Mouse (Mus musculus) intestine, embryonic 16.5 days (tissue): ENCODE data around the gene Vangl1. TPM values are rescaled to one million over a fixed set of nuclear protein-coding genes. Genes with fewer than 3 reads are reported as not detected.

Source experiments
- ATAC-seq: fragments of 200-750 bp; cut with Nextera tagmentation; 2 replicates; pipeline ENCODE4 v1.8.0; 2017; ENCODE audit warnings: moderate TSS enrichment, moderate library complexity
- H3K27ac ChIP-seq: fragments of 300-500 bp; sonication (generic); 2 replicates; pipeline ENCODE4 v1.5.1; 2014; ENCODE audit warnings: mild to moderate bottlenecking, low read length
- H3K27me3 ChIP-seq: fragments of 300-500 bp; sonication (generic); replicated peaks from 2 replicates; pipeline ENCODE4 v1.6.1; 2014; ENCODE audit warnings: low read length, control low read depth, mixed read lengths; ENCODE audit not compliant: control insufficient read depth, insufficient read depth
- H3K36me3 ChIP-seq: fragments of 300-500 bp; sonication (generic); 2 replicates; pipeline ENCODE4 v1.6.1; 2014; ENCODE audit warnings: low read length, control low read depth; ENCODE audit not compliant: control insufficient read depth, insufficient read depth
- H3K4me1 ChIP-seq: fragments of 300-500 bp; sonication (generic); 2 replicates; pipeline ENCODE4 v1.6.1; 2014; ENCODE audit warnings: low read length, control low read depth, mixed read lengths; ENCODE audit not compliant: control insufficient read depth, insufficient read depth
- H3K4me2 ChIP-seq: fragments of 300-500 bp; sonication (generic); 2 replicates; pipeline ENCODE4 v1.6.1; 2014; ENCODE audit warnings: low read depth, low read length, control low read depth
- H3K4me3 ChIP-seq: fragments of 300-500 bp; sonication (generic); 2 replicates; pipeline ENCODE4 v1.5.1; 2014; ENCODE audit warnings: mild to moderate bottlenecking, low read length
- H3K9ac ChIP-seq: fragments of 300-500 bp; sonication (generic); 2 replicates; pipeline ENCODE4 v1.6.1; 2014; ENCODE audit warnings: low read depth, low read length
- H3K9me3 ChIP-seq: fragments of 300-500 bp; sonication (generic); 2 replicates; pipeline ENCODE4 v1.6.1; 2016; ENCODE audit warnings: low read length, control low read depth; ENCODE audit not compliant: control insufficient read depth
- WGBS: fragments of 180-500 bp; shearing (Covaris S2); extraction: QIAGEN DNeasy Blood & Tissue Kit; methylation state at CpG from one replicate; pipeline ENCODE4 v1.1.7; 2014; 5-methylcytosine and 5-hydroxymethylcytosine counted together
- polyA plus RNA-seq: library from polyadenylated mRNA; unstranded; fragments of >200 nt; fragmentation: Nextera tagmentation; extraction: Ambion mirVana; gene quantifications from 2 replicates; pipeline ENCODE4 v1.2.1, GENCODE M21; 2015

Gene Vangl1
- polyA plus RNA-seq, 1 experiment from 2014 or later, result 18.7 TPM

GRCm38 (mm10) chr3:102193488-102194290, 10.8 kb downstream of the Vangl1 start:
- Histone ChIP-seq H3K27me3 (no peaks in the 10 kb centered on the region), H3K4me1 (peaks cover 63% of the 10 kb centered on the region), H3K9me3 (no peaks in the 10 kb centered on the region), H3K4me2 (peak overlapping the region; percentile 28), H3K4me3 (no peak overlapping the region), H3K36me3 (no peaks in the 10 kb centered on the region), H3K9ac (no peak overlapping the region), H3K27ac (peak overlapping the region; percentile 67)
- peak; percentile 34; the same call in 1 of the 2 replicates for ATAC-seq
- 11% methylated on average over 20 of the region's 20 CpGs for WGBS

- no peak for ATAC-seq
- 58% methylated on average over 2 of the region's 2 CpGs for WGBS
- Histone ChIP-seq H3K4me3 (no peak overlapping the region), H3K9ac (no peak overlapping the region), H3K9me3 (no peaks in the 10 kb centered on the region), H3K36me3 (no peaks in the 10 kb centered on the region), H3K27me3 (no peaks in the 10 kb centered on the region), H3K4me2 (no peak overlapping the region), H3K27ac (no peak overlapping the region), H3K4me1 (peaks cover 53% of the 10 kb centered on the region)
Measured at GRCm38 (mm10) chr3:102192621-102193020, 11.9 kb downstream of the Vangl1 start.

DNA sequence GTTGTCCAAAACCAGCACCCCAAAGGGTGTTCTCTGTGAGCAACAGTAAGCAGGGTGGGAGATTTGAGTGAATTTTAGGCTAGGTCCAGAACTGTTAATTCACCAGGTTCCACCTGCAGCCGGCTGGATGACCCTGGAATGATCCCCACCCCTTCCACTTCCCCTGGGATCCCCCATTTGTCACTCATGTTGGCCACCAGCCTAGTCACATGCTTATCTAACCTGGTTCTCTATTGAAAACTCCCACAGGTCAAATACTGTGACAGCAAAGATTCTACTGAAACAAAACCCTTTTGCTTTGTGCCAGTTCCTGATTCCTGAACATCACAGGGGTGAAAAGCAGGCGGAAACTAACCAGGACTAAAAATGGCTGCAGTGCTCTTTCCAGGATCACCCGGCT, 12.9 kb downstream of the Vangl1 start:
- Histone ChIP-seq H3K9me3 (no peaks in the 10 kb centered on the region), H3K9ac (no peak overlapping the region), H3K4me1 (peaks cover 49% of the 10 kb centered on the region), H3K27ac (no peak overlapping the region), H3K27me3 (no peaks in the 10 kb centered on the region), H3K4me2 (no peak overlapping the region), H3K4me3 (no peak overlapping the region), H3K36me3 (no peaks in the 10 kb centered on the region)
- WGBS, result 84% methylated on average over 3 of the region's 3 CpGs
- no peak for ATAC-seq

DNA sequence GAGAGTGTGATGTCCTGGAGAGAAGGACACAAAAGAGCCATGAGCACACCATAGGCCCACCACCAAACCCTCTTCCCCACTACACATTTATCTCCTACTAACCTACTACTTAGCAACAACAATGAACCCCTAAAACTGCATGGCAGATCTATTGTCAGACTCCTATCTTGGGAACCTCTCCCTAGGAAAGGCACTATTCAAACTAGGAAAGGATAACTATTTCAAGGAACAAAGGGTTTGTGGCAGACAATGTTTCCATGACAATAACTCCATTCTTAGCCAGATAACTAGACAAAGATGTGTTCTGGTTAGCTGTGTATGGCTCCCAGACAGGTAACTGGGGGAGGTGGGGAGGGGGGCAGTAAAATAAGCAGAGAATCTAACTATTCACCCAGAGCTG, 13.9 kb downstream of the Vangl1 start:
- H3K4me2 ChIP-seq, result no peak overlapping the region
- no peak overlapping the region for H3K9ac ChIP-seq
- no peak for ATAC-seq
- no peaks in the 10 kb centered on the region for H3K27me3 ChIP-seq
- H3K36me3 ChIP-seq, result peaks cover 4% of the 10 kb centered on the region; the same call in 1 of the 2 replicates
- H3K27ac ChIP-seq, result no peak overlapping the region
- peaks cover 40% of the 10 kb centered on the region for H3K4me1 ChIP-seq
- H3K4me3 ChIP-seq, result no peak overlapping the region
- no peaks in the 10 kb centered on the region for H3K9me3 ChIP-seq

GRCm38 (mm10) chr3:102190015-102190414, 14.5 kb downstream of the Vangl1 start:
- Histone ChIP-seq H3K9ac (0 out of 2 replicates have a peak overlapping the region, but pooled peaks have one; percentile 3), H3K4me2 (no peak overlapping the region), H3K27me3 (no peaks in the 10 kb centered on the region), H3K36me3 (peaks cover 4% of the 10 kb centered on the region; the same call in 1 of the 2 replicates), H3K4me3 (no peak overlapping the region), H3K9me3 (no peaks in the 10 kb centered on the region), H3K4me1 (peaks cover 34% of the 10 kb centered on the region), H3K27ac (no peak overlapping the region)
- no peak for ATAC-seq
- 38% methylated on average over 4 of the region's 4 CpGs for WGBS

GRCm38 (mm10) chr3:102188972-102189371, 15.5 kb downstream of the Vangl1 start:
- 52% methylated on average over 6 of the region's 6 CpGs for WGBS
- Histone ChIP-seq H3K4me2 (no peak overlapping the region), H3K9ac (no peak overlapping the region), H3K4me3 (no peak overlapping the region), H3K9me3 (no peaks in the 10 kb centered on the region), H3K27me3 (no peaks in the 10 kb centered on the region), H3K27ac (no peak overlapping the region), H3K36me3 (peaks cover 4% of the 10 kb centered on the region; the same call in 1 of the 2 replicates), H3K4me1 (peaks cover 23% of the 10 kb centered on the region)
- no peak for ATAC-seq

DNA sequence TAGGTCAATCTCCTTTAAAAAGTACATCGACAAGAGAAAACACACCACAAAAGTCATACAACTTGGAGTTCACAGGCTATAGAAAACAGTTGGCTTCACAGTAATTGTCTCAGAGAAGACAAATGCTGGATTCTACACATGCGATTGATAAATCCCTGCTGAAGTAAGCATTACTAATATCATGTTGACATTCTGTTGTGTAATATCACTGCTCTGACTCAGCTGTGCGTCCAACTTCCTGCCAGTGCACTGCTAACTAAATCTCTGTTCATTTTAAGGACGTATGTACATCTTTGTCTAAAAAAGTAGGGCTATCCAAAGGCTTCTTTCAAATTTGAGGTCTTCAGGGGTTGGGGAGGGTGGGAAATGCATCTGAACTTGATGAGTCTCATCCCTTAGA, 17.1 kb downstream of the Vangl1 start:
- no peaks in the 10 kb centered on the region for H3K27me3 ChIP-seq
- H3K4me1 ChIP-seq, result peaks cover 7% of the 10 kb centered on the region
- WGBS, result 79% methylated on average over 4 of the region's 4 CpGs

GRCm38 (mm10) chr3:102184721-102185120, 19.8 kb downstream of the Vangl1 start:
- no peak for ATAC-seq
- no peaks in the 10 kb centered on the region for H3K4me1 ChIP-seq

More for the DNA sequence above, 17.1 kb downstream of the Vangl1 start:
- H3K9me3 ChIP-seq, result no peaks in the 10 kb centered on the region
- no peak overlapping the region for H3K4me3 ChIP-seq
- no peak for ATAC-seq
- no peak overlapping the region for H3K9ac ChIP-seq
- H3K4me2 ChIP-seq, result no peak overlapping the region
- H3K27ac ChIP-seq, result no peak overlapping the region
- H3K36me3 ChIP-seq, result peaks cover 6% of the 10 kb centered on the region; the same call in 1 of the 2 replicates

GRCm38 (mm10) chr3:102182601-102183000, 21.9 kb downstream of the Vangl1 start:
- peaks cover 13% of the 10 kb centered on the region; the same call in 1 of the 2 replicates for H3K36me3 ChIP-seq
- H3K4me3 ChIP-seq, result no peak overlapping the region
- ATAC-seq, result no peak
- no peak overlapping the region for H3K4me2 ChIP-seq
- no peaks in the 10 kb centered on the region for H3K4me1 ChIP-seq
- no peak overlapping the region for H3K27ac ChIP-seq
- no peak overlapping the region for H3K9ac ChIP-seq
- no peaks in the 10 kb centered on the region for H3K27me3 ChIP-seq
- no peaks in the 10 kb centered on the region for H3K9me3 ChIP-seq
- WGBS, result 87% methylated on average over 2 of the region's 2 CpGs

More at GRCm38 (mm10) chr3:102184721-102185120, 19.8 kb downstream of the Vangl1 start:
- Histone ChIP-seq H3K27me3 (no peaks in the 10 kb centered on the region), H3K9me3 (no peaks in the 10 kb centered on the region), H3K4me3 (no peak overlapping the region), H3K4me2 (no peak overlapping the region), H3K9ac (no peak overlapping the region), H3K36me3 (peaks cover 13% of the 10 kb centered on the region; the same call in 1 of the 2 replicates), H3K27ac (no peak overlapping the region)
- WGBS, result 61% methylated on average over 5 of the region's 5 CpGs
